Mouse (Mus musculus) 3134 (cell line): ENCODE data around the gene Slc25a34.

Experiments used
- DNase-seq: peaks from one replicate; pipeline ENCODE4 v3.0.0-alpha.2; 2011; ENCODE audit warnings: low spot score; ENCODE audit not compliant: insufficient read length; ENCODE audit errors: extremely low read depth

Slc25a34 gene

DNA sequence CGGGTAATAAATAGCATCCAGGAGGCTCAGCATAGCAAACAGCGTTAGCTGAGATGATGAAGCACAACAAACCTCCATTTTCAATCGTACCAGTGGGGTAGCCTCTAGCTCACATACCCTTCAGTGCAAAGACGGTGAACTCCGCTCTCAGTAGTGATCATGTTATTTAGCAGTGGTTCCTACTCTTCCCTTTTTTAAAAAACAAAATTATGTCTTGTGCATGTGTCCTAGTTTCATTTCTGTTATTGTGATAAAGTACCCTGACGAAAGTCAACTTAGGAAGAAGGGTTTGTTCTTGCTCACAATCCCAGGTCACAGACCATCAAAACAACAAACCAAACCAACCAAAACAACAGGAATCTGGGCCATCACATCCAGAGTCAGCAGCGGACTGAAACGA, 22.4 kb upstream of the Slc25a34 start:
- DNase-seq: no peak

DNA sequence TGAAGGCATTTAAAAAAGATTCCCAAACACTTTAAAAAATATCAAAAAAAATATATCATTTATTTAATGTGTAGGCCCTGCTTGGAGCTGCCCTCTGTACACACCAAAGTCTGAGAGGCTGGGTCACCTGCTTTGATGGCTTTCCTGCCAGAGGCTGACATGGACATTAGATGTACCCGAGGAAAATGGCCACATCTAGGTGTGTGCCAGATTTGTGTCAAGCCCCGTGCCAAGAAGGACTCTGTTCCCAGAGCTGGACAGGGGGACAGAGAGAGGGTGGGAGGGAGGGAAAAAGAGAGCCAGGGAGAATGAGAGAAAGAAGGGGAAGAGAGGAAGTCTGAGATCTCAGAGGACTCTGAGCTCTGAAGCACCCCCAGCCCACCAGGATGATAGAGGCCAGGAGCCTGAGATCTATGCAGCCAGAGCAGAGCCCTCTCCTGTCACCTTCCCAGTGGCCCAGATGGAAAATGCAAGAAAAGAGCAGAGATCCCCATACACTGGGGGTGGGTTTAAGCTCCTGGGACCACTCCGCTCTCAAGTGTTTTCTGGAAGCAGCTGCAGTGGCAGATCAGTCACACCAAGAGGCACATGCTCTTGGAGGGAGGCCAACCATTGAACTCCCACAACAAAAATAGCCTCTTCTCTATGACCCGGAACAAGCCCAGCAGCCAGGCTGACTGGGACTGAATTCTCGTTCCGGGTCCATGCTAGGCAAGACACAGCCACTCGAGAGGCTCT, 19.7 kb upstream of the Slc25a34 start:
- no peak for DNase-seq

DNA sequence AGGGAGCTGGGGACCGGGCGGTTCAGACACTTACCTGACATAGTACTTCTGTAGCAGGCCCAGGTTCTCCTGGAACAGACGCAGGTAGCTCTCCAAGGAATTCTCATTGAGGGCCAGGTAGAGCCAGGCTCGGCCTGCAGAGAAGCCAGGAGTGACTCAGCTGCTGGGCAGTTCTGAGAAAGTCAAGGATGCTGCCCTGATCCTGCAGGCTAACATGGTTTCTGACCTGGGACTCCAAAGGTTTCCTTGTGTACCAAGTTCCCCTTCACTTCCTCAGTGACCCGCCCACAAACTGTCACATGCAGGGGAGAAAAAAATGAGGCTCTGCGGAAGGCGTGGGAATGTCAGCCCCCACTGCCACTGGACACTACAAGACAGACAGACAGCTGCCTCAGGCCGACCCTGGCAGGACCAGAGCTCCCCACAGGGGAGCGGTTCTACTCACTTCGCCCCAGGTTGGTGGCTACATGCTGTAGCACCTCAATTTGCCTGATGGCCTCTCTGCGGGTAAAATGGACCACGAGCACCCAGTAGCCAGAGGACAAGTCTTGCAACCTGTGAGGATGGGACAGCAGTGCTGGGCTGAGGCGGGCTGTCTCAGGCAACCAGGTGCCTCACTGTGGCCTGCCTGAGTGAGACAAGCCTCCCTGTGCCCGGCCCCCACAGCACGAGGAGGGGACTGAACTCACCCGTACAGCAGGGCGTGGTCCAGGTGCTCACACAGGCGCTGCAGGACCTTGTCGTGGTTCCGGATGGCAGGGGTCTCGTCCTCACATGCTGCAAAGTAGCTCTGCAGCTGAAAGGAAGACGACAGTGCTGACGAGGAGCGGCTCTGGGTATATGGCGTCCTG, 18.6 kb upstream of the Slc25a34 start:
- DNase-seq: no peak

DNA sequence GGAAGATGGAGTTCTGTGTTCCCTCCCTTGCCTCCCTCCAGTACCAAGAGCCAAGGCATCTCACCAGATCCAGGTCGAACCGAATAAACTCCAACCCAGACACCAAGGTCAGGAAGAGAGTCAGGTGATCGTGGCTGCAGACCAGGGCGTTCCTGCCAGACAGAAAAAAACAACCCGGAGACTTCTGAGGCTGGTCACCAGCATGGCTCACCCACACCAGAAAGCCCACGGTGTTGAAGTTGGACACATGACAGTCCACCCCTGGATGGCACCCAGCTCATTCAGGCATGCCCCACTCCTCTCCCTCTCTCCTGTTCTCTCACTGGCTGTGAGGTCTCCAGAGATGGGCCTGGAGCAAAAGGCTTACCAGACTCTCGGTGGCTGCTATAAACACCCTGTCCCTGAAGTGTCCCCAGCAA, 17.7 kb upstream of the Slc25a34 start:
- no peak for DNase-seq

DNA sequence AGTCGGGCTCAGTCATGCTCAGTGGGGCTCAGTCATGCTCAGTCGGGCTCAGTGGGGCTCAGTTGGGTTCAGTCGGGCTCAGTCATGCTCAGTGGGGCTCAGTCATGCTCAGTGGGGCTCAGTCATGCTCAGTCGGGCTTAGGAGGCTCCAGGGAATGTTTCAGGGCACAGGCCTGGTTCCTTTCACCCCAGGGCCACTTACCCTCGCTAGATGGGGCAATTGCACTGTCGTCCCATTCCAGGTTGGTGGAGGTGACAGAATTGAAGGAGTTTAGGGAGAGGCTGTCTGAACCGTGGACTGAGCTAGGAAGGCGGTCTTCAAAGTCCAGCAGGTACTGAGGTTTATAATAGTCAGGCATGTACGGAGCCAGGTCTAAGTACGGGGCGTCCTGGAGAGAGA, 15.9 kb upstream of the Slc25a34 start:
- DNase-seq: no peak

DNA sequence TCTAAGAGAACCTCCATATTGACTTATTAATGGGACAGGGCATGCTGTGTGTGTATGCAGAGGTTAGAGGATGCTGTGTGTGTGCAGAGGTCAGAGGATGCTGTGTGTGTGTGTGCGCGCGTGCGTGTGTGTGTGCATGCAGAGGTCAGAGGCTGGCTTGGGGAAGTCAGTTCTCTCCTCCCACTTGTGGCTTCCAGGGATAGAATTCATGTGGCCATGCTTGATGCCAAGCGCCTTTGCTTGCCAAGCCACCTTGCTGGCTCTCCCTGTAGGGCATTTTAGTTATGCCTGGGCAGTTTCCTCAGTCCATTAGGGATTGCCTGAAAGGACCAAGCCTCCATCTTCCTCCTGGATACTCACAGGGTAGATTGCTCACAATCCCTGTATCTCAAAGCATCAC, 13.1 kb upstream of the Slc25a34 start:
- DNase-seq: no peak

DNA sequence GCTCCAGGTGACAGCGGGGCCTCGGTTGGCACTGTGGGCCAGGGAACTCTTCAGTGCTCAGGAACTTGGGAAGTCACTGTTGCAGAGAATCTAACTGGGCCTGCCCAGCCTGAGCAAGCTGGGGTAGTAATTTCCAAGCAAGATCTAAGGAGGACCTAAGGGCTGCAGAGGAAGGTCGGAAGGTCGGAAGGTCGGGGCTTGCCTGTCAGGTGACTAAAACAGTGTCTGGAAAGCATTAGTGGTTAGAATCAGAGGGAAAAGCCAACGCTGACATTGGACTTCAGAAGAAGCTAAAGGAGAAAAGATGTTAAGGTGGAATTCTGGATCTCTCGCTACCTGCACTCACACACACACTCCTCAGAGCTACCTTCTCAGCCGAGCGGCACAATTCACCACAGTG, 12.4 kb upstream of the Slc25a34 start:
- no peak for DNase-seq

DNA sequence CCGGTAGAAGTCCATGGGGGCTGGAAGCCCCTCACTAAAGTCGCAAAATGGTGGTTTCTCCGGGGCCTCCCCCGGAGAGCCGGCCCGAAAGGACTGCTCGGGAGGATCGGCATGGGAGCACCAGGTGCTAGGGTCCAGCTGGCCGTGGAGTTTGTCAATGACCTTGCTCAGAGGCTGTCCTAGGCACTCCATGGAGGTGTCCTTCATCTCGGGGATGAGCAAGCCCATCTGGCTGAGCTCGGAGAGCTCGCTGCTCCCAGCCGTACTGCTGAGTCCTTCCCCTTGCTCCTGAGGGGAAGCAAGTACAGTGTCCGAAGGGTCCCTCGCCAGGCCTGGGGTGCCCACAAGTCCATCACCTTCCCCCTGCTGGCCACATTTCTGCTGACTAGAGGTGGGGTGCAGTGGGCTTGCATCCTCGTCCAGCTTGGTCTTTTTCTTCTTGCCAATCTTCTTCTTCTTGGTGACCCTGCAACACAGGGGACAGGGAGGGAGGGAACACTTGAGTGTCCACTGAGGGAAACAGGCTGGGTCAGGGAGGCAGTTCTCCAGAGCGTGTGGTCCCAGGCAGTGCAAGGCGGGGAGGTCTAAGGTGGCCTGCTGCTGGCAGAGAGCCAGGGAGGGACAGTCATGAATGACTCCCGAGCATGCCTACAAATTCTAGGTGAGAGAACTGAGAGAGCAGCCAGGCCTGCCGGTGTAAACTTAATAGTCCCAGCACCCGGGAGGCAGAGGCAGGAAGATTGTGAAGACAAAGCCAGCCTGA, 8.7 kb upstream of the Slc25a34 start:
- no peak for DNase-seq

DNA sequence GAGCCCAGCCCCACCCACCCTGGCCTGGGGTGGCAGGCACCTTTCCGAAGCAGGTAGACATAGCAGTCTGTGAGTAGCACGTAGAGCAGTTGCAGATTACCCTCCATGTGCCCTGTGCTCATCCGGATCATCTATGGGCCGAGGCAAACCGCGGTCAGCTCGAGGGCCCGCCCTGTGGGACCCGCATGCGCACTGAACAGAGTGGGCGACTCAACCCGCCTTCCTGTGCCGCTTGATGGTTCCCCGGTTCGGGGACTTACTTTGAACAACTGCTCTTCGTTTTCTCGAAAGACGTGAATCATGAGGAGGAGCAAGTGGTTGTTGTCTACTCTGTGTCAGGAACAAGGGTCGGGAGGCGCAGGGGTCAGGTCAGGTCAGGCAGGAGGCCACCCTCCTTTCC, 7.6 kb upstream of the Slc25a34 start:
- no peak for DNase-seq

DNA sequence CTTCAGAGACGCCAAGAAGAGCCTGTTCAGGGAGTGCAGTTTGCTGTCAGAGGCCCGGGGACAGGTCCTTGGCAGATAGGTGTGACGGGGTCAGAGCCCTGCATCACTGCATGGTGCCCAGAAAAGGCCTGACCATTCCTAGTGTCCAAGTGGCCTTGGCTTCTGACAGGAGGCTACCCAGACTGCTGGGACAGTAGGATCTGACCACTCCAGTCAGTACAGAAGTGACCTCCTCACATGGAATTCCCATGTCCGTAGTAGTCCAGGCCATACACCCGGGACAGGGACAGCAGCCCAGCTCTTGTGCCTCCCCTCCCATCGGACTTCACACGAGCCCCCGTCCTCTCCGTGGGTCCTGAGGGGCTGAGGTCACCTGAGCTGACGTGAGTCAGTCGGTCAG, 6.4 kb upstream of the Slc25a34 start:
- no peak for DNase-seq

DNA sequence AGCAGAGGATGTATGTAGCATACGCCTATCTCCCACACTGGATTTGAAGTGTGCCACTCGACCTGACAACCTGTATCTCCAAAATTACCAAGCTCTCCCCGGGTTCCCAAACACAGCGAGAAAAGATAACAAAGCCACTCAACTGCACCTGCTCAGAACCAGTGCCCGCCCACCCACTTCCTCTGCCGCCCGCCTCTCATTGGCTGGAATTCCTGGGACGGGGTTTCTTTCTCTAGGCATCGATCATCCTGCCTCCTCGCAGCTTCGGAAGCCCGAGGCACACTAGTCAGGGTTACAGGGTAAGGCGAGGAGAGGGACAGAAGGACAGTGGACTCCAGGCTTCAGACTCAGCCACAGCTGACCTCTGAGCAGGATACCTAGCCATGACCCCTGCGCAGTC, 5.0 kb upstream of the Slc25a34 start:
- no peak for DNase-seq

DNA sequence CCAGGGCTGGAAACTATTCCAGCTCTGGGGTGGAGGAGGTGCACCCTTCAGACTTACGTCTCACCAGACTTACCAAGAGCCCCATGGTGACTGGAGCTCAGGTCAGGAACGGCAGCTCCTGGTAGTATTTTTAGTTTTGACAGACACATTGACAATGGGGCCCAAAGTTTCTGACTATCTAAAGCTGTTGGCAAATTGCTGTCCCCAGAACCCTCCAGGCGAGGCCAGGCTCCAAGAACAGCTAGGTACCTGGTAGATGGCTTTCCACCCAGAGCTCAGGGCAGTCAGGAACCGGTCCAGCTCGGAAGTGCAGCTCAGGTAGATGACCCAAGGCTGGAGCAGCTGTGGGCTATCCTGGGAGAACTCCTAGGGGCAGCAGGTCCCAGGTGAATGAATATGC, 3.9 kb upstream of the Slc25a34 start:
- DNase-seq: no peak

DNA sequence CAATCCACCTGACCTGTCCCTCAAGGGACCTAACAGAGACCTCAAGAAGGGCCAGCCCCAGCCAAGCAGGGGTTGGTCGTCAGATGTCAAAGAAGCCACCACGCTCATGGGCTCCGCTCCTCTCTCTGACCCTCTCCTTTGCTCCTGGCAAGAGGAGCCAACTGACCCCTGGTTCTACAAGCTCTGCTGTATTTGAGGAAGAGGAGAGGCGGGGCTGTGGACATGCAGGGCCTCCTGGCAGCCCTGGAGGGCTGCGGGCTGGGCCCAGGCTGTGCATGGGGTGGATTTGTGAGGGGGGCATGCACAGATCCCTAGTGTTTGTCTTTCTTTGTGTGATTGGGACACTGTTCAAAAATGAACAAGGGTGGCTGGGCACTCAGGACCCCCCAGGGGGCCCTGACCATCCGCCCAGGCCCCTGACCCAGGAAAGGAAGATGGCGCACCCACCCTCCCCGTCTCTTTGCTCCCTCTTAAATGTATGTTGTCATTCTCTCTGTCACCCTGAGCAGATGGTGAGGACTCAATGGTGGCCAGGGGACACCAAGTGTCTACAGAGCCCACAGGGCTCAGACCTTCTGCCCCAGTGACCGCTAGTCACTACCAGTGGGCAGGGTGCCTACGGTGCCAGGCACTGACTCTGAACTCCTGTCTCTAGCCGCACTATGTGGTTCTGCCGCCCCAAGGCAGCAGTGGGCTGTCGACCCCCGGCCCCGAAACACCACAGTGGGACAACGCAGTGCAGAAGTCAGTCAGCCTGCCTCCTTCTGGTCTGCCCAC, 2.3 kb upstream of the Slc25a34 start:
- DNase-seq: no peak

DNA sequence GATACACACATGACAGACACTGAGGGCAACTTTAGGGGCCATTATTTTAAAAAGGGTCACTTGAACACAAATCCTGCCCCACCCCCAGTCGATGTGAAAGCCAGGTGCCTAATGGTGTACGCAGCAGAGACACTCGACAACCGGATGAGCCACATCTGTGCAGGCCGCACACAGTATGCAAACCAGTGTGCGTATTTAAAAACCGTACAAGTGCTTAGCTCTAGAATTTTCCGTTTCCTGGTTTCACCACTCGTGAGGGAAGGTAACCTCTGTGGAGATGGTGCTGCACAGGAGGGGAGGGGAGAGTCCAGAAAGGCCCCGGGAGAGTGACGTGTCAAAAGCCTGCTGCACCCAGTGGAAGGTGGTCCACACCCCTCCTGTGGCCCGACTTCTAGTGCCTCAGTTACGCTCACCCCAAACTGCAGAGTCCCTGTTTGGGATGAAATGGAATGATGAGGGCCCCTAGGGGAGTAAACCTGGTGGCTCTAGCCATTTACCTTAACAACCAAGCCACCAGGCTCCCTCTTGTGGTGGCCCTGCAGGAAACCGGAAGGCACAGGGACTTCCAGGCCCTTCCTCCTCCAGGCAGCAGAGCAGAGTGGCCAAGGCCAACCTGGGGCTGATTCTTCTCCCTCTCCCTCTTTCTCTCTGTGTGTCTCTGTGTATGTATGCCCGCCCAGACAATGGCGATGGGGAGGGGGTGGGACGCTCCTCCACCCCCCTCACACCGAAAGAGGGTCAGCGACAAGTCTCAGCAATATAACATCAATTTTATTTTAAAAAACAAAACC, 1.6 kb upstream of the Slc25a34 start:
- no peak for DNase-seq

DNA sequence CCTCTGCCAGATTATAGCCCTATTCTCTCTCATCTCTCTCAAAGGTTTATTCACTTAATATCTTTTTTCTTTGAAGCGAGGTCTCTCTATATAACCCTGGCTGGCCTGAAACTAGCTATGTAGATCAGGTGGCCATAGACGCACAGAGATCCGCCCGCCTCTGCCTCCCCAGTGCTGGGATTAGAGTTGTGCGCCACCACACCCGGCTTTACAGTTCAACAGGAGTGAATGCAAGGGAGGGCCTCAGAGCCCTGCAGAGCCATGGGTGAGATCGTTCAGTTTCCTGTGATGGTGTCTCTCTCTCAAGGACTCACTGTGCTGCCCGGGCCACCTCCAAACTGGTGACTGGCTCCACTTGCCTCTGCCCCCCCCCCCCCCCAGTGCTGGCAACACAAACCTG, 513 bp upstream of the Slc25a34 start:
- no peak for DNase-seq

DNA sequence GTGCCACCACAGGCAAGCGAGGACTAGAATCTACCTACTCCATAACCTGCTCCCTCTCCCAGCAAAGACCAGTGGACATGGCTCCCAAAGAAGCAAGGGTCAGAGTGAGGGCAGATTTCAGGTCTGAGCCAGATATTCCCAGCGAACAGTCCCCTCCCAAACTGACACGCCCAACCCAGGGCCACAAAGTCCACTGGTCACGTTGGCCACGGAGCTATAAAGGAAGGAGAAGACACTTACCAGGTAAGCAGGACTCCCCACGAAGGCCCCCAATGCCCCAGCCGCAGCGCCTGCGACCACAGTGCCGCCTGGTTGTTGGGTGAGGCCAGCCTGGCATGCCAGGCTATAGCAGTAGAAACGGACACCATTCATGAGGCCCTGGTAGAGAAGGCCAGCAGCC, 584 bp downstream of the Slc25a34 start:
- no peak for DNase-seq

DNA sequence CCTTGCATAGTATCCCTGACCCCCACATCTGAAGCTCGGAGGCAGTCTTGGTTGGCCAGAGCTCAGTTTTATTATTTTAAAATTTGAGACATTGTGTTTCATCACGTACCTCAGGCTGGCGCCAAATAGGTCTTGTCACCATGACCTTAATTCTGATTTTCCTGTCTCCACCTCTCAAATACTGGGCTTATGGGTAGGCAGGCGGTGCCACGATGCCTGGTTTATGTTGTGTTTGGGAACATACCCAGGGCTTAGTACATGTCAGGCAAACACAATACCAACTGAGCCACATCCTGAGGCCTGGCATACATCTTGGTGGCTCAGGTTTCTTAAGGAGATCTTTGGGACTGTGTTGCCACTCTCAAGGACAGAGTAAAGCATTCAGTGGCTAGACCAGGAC, 1.0 kb downstream of the Slc25a34 start:
- no peak for DNase-seq

DNA sequence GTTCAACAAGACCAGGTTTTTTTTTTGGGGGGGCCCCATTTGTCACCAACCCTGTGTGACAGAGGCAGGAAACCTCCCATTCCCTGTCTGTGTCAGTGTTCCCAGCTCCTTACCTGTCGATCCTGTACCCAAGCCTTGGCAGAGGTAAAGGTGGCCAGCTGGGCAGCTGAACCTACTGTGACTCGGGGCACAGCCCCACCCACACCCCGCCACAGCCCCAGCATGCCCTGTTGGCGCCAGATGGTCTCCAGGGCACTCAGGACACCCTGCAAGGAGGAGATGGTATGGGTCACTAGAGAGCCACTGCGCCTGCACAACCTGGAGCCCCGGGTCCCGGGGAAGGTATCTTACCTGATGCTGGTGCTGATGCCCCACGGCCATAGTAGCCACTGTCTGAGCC, 1.5 kb downstream of the Slc25a34 start:
- no peak for DNase-seq

DNA sequence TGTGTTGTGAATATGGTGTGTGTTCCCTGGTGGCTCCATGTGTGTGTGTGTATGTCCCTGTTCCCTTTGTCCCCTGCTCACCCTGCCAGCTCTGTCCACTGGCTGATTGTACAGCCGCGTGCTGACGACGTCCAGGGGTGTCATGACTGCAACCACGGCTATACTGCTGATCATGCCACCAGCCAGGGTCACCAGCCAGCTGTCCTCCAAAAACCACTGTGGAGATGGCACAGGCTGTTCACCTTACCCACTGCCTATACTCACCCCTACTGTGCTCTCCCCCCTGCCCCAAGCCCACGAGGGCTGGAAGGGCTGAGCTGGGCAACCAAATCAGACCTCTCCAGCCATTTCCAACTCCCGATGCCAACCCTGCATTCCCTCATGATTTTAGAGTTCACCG, 2.3 kb downstream of the Slc25a34 start:
- DNase-seq: no peak

DNA sequence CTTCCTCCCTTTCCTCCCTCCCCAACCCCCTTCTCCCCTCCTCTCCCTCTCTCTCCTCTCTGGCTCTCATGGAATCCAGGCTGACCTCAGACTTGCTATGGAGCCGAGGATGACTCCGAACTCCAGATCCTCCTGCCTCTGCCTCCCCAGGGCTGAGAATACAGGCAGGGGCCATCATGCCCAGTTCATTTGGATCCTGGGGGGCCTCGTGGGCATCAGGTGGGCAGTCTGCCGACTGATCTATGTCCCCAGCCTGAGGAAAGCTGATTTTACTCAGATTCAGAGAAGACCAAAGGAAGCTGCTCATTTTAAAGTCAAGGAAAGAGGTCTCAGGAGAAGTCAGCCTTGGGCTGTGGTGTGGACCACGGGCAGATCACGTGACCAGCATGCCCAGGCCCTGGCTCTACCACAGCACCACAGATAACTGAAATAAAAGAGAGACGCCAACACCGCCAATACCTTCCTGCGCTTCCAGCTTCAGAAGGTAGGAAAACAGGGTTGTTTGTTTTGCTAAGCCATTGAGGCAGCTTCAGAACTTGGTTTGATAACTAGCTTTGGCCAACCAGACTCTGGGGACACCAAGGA, 4.2 kb downstream of the Slc25a34 start:
- no peak for DNase-seq
